Mouse (Mus musculus) kidney, adult 2 months (tissue): ENCODE measurements around the gene Olfr568.

Source experiments
- CTCF ChIP-seq: fragments of 200-500 bp; conservative IDR thresholded peaks from 2 replicates; pipeline ENCODE4 v1.5.1; 2011; ENCODE audit warnings: low read depth, mild to moderate bottlenecking, control low read depth, low read length, moderate library complexity, mixed read lengths; ENCODE audit not compliant: insufficient read depth, insufficient read length
- POLR2A ChIP-seq: fragments of 200-500 bp; IDR thresholded peaks from one replicate; pipeline ENCODE4 v1.6.1; 2011; ENCODE audit warnings: low read depth, low read length, control low read depth

DNA sequence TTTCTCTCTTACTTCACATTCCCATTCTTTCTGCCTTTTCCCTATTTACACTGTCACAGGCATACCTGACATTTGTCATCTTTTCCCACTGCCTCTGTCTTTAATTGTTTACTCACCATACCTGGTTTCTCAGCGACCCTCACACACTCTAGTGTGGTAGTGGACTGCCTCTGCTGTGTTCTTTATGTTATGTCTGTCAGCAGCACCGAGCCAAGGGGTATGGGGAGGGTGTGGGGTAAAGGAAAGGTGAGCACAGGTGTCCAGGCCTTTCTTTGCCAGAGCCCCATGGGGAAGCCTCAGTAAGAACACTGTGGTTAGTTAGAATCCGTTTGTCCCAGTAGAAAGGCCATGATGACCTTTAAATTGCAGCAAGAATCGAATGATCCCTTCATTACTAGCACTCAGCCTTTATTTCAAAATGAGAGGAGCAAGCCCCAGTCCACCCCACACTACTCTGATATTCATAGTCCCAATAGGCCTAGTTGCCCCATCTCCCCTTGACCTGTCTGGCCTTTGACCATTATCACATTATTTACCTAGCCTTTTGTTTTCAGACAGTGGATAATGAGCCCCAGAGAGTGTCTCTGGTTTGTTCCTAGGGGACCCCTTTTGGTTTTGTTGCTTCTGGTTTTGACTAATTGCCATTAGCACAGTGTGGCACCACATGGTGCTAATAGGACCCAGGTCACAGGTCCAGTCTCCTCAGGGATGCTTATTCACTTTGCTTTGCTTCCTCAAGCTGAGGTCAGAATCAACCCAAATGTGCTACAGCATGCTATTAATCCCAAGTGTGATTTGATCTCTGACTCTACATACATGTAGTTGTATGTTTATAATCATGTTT lies 40.3 kb downstream of the Olfr568 start, which contains the start of gene Olfr571:
- TF ChIP-seq CTCF (no peak), POLR2A (no peak)
